ENCODE assay signal across 26 mouse cellular contexts in the genomic region with DNA sequence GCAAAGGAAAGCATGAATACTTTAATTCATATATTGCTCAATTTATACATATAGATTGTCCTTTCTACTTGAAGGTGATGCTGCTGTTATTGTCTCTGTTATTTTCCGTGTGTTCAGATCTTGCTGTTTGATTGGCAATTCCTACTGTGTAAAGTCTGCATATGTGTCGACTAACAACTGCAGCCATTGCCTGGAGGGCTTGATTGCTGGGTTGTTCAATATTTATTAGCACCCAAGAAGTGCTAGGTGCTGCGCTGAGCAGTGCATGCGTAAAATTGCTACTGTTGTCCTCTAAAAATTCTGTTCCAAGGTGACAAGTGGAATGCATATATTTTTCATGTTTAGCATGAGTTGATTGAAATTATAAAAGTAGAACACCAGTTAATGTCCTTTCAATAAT.
"Had no signal": no experiment of that assay in that cellular context is flagged by ENCODE, and none has a peak within 500 bp of the region (broad histone marks: within the 10 kb centered on the region; RNA-seq: fewer than 3 reads in every experiment).

No protein-coding gene starts in this region.

- H3K27me3 ChIP-seq: heart, embryonic 12.5 days; hindbrain, embryonic 12.5 days; intestine, embryonic 15.5 days; limb, embryonic 12.5 days; liver, embryonic 13.5 days had no signal

- H3K9me3 ChIP-seq: heart, embryonic 10.5 days; heart, embryonic 12.5 days; hindbrain, embryonic 10.5 days; hindbrain, embryonic 12.5 days; intestine, embryonic 15.5 days; limb, embryonic 10.5 days; limb, embryonic 12.5 days; liver, embryonic 13.5 days had no signal

- H3K36me3 ChIP-seq: heart, embryonic 10.5 days; heart, embryonic 12.5 days; hindbrain, embryonic 10.5 days; hindbrain, embryonic 12.5 days; intestine, embryonic 15.5 days; limb, embryonic 10.5 days; limb, embryonic 12.5 days; liver, embryonic 13.5 days had no signal

- H3K27ac ChIP-seq: gastrocnemius, adult 2 months; heart, embryonic 10.5 days; hindbrain, embryonic 10.5 days; hindbrain, embryonic 12.5 days; hindbrain, embryonic 14.5 days; intestine, embryonic 15.5 days; layer of hippocampus, adult 2 months; left cerebral cortex, adult 2 months; limb, embryonic 10.5 days; limb, embryonic 12.5 days; liver, embryonic 13.5 days had no signal

- H3K4me3 ChIP-seq: gastrocnemius, adult 2 months; heart, embryonic 10.5 days; heart, embryonic 12.5 days; hindbrain, embryonic 10.5 days; hindbrain, embryonic 12.5 days; intestine, embryonic 15.5 days; layer of hippocampus, adult 2 months; left cerebral cortex, adult 2 months; limb, embryonic 10.5 days; limb, embryonic 12.5 days; liver, embryonic 13.5 days had no signal

- H3K9ac ChIP-seq: heart, embryonic 12.5 days; hindbrain, embryonic 12.5 days; hindbrain, embryonic 14.5 days; intestine, embryonic 15.5 days; limb, embryonic 12.5 days; liver, embryonic 13.5 days had no signal

- H3K4me2 ChIP-seq: heart, embryonic 12.5 days; hindbrain, embryonic 12.5 days; hindbrain, embryonic 14.5 days; intestine, embryonic 15.5 days; limb, embryonic 12.5 days; liver, embryonic 11.5 days; liver, embryonic 13.5 days had no signal

- ATAC-seq: inflammation-experienced regulatory T-cells, adult 6 months; intestine, embryonic 15.5 days; intestine, postnatal 0 days had no signal

- DNase-seq: gastrocnemius, adult 2 months; gastrocnemius, postnatal 10 days; gastrocnemius, postnatal 25 days; heart, adult 18-20 months; heart, postnatal 10 days; heart, postnatal 4 days; kidney, adult 18-20 months; kidney, adult 8-10 months; kidney, postnatal 10 days; kidney, postnatal 25 days; kidney, postnatal 4 days; liver; liver, embryonic 13.5 days had no signal

- H3K4me1 ChIP-seq: heart, embryonic 10.5 days; heart, embryonic 12.5 days; hindbrain, embryonic 10.5 days; hindbrain, embryonic 12.5 days; intestine, embryonic 15.5 days; limb, embryonic 10.5 days; limb, embryonic 12.5 days; liver, embryonic 13.5 days had no signal
